Mouse (Mus musculus): ENCODE results near the gene Samd14. TPM values are rescaled to one million over a fixed set of nuclear protein-coding genes. Genes with fewer than 3 reads are reported as not detected.

Gene Samd14
- polyA plus RNA-seq, 1 experiment from 2014 or later, result 33.9 TPM

DNA sequence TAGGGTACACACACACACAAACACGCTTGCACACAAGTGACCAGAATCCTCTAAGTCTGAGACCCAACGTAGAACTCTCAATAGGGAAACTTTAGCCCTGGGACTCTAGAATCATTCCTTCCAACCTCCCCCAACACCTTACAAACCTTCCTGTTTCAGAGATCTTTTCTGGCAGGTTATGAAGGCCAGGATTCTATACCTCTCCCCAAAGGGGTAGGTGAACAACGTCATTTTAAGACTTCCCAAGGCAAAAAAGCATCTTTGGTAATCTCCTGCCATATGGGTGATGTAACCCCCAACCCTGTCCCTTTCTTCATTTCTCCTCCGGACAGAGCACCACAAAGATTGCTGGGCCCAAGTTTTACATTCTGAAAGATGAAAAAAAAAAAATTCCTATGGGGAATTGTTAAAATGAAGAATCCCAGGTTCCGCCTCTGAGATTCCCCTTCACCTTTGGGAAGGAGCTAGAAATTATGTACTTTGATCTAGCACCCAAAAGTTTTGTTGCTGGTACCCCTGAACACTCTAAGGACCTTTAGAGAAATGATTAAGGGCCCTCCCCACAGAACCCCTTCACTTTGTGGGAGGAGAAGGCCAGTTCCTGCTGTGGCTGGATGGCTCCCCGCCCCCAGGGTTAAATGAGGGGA lies 19.5 kb upstream of the Samd14 start:
- Histone ChIP-seq H3K9ac (peak overlapping the region; percentile 94), H3K4me3 (replicated peaks) (peak overlapping the region; percentile 89), H3K36me3 (replicated peaks) (no peaks in the 10 kb centered on the region), H3K27ac (replicated peaks) (peak overlapping the region; percentile 90), H3K4me2 (peak overlapping the region; percentile 97), H3K27me3 (no peaks in the 10 kb centered on the region), H3K4me1 (replicated peaks) (peaks cover 91% of the 10 kb centered on the region), H3K9me3 (replicated peaks) (no peaks in the 10 kb centered on the region)
- no peak for ATAC-seq (ENCODE audit: insufficient read depth)
- 26% methylated on average over 6 of the region's 6 CpGs for WGBS (ENCODE audit: insufficient replicate concordance)

DNA sequence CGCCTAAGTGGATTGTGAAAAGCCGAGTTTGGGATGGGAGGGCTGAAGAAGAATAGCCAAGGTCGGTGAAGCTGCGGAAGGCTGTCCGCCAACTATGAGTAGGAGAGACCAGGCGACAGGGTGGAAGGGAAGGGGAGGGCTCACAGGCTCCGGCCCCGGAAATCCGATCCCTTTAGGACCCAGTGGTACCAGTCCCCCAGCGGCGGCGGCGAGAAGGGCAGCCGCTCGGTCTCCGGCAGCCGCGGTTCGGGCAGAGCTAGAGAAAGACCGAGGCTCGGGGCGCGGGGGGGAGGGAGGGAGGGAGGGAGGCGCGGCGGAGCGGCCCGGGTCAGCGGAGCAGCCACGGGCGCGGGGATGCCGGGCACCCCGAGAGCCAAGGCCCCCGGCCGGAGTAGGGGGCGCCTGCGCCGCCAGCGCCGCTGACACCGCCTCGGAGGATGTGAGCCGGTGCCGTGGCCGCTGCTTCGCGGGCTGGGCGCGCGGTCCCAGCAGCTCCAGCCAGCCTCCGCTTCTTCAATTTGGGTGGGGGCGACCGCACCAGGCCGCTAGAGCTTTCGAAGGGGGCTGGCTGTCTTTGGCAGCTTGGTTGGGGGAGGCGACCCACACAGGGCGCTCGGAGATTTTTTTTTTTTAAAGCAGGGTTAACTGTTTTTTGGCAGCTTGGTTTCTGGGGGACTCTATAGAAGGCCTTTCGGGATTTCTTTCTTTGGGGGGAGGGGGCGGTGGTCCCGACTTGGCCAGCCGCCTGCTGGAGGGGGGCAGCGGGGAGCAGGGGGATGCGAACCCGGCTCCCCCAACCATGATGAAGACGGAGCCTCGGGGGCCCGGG lies 18.7 kb upstream of the Samd14 start, which contains the start of gene Ppp1r9b:
Gene Ppp1r9b, plus strand, starts transcription at position 287 of the 829 bp plus-strand sequence.
- Histone ChIP-seq H3K9ac (peak within 1 kb of the TSS; percentile 94), H3K27ac (replicated peaks) (peak within 1 kb of the TSS; percentile 90), H3K4me3 (replicated peaks) (peak within 1 kb of the TSS; percentile 89), H3K36me3 (replicated peaks) (no peaks in the 10 kb centered on the region), H3K4me1 (replicated peaks) (peaks cover 92% of the 10 kb centered on the region), H3K27me3 (no peaks in the 10 kb centered on the region), H3K9me3 (replicated peaks) (no peaks in the 10 kb centered on the region), H3K4me2 (peak within 1 kb of the TSS; percentile 97)
- WGBS (ENCODE audit: insufficient replicate concordance), result under 1% methylated on average over 56 of the region's 69 CpGs
- ATAC-seq (ENCODE audit: insufficient read depth), result peak; percentile 80

DNA sequence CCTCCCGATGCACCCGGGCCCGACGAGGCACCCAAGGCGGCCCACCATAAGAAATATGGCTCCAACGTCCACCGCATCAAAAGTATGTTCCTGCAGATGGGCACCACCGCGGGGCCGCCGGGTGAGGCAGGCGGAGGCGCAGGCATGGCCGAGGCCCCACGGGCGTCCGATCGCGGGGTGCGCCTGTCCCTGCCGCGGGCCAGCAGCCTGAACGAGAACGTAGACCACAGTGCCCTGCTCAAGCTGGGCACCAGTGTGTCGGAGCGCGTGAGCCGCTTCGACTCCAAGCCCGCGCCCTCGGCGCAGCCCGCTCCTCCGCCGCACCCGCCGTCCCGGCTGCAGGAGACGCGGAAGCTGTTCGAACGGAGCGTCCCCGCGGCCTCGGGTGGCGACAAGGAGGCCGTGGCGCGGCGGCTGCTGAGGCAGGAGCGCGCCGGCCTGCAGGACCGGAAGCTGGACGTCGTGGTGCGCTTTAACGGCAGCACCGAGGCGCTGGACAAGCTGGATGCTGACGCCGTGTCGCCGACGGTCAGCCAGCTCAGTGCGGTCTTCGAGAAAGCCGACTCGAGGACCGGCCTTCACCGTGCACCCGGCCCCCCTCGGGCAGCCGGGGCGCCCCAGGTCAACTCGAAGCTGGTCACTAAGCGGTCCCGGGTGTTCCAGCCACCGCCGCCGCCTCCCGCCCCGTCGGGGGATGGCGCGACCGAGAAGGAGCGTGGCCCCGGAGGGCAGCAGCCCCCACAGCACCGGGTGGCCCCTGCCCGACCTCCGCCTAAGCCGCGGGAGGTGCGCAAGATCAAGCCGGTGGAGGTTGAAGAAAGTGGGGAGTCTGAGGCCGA lies 17.8 kb upstream of the Samd14 start:
- under 1% methylated on average over 99 of the region's 99 CpGs for WGBS (ENCODE audit: insufficient replicate concordance)
- peaks cover 8% of the 10 kb centered on the region for H3K36me3 ChIP-seq (replicated peaks)
- peak overlapping the region; percentile 94 for H3K9ac ChIP-seq
- ATAC-seq (ENCODE audit: insufficient read depth), result peak; percentile 14; the same call in 1 of the 2 replicates
- H3K9me3 ChIP-seq (replicated peaks), result no peaks in the 10 kb centered on the region
- H3K27me3 ChIP-seq, result no peaks in the 10 kb centered on the region
- H3K4me1 ChIP-seq (replicated peaks), result peaks cover 95% of the 10 kb centered on the region
- H3K4me3 ChIP-seq (replicated peaks), result peak overlapping the region; percentile 89
- H3K4me2 ChIP-seq, result peak overlapping the region; percentile 97
- H3K27ac ChIP-seq (replicated peaks), result peak overlapping the region; percentile 90

DNA sequence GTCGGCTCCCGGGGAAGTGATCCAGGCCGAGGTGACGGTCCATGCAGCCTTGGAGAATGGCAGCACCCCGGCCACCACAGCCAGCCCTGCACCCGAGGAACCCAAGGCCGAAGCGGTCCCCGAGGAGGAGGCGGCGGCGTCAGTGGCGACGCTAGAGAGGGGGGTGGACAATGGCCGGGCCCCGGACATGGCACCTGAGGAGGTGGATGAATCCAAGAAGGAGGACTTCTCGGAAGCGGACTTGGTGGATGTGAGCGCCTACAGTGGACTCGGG lies 17.3 kb upstream of the Samd14 start:
- Histone ChIP-seq H3K4me3 (replicated peaks) (peak overlapping the region; percentile 89), H3K9ac (peak overlapping the region; percentile 94), H3K36me3 (replicated peaks) (peaks cover 14% of the 10 kb centered on the region), H3K4me2 (peak overlapping the region; percentile 97), H3K4me1 (replicated peaks) (peaks cover 95% of the 10 kb centered on the region), H3K9me3 (replicated peaks) (no peaks in the 10 kb centered on the region), H3K27me3 (no peaks in the 10 kb centered on the region), H3K27ac (replicated peaks) (peak overlapping the region; percentile 90)
- 0% methylated on average over 20 of the region's 20 CpGs for WGBS (ENCODE audit: insufficient replicate concordance)
- ATAC-seq (ENCODE audit: insufficient read depth), result no peak

DNA sequence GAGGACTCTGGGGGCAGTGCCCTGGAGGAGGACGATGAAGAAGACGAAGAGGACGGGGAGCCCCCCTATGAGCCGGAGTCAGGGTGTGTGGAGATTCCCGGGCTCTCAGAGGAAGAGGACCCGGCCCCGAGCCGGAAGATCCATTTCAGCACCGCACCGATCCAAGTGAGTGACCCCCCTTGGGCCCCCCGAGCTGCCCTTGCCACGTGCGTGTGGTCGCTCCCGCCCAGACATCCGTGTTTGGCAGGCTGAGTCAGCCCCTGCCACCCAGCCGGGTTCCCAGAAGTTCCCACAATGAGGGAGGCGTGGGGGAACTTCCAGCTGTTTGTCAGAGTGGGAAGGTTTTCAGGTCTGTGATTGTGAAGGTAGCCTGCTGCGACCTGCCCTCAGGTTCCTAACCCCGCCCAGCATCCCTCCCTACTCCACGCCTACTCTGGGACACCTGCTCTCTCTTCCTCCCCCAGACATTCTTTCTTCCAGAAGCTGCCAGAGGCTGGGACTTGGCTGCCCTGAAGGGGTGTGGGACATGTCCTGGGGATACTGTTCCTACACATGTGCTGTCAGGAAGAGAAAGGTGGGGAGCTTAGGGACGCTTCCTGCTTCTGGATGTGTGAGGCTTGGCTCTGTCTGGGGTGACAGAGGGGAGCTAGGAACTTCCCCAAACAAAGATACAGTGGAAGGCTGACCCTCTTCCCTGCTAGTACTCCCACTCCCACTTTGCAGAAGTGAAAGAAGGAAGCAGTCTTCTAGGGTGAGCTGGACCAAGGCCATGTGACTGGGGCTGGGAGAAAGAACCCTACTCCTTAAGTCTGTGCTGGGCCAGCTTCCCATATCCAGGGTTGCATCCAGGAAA lies 16.7 kb upstream of the Samd14 start:
- H3K4me3 ChIP-seq (replicated peaks), result peak overlapping the region; percentile 89
- no peaks in the 10 kb centered on the region for H3K27me3 ChIP-seq
- H3K9me3 ChIP-seq (replicated peaks), result no peaks in the 10 kb centered on the region
- peaks cover 95% of the 10 kb centered on the region for H3K4me1 ChIP-seq (replicated peaks)
- WGBS (ENCODE audit: insufficient replicate concordance), result 3% methylated on average over 22 of the region's 22 CpGs
- H3K27ac ChIP-seq (replicated peaks), result peak overlapping the region; percentile 90
- H3K36me3 ChIP-seq (replicated peaks), result peaks cover 17% of the 10 kb centered on the region
- peak overlapping the region; percentile 97 for H3K4me2 ChIP-seq
- no peak for ATAC-seq (ENCODE audit: insufficient read depth)
- H3K9ac ChIP-seq, result peak overlapping the region; percentile 94

DNA sequence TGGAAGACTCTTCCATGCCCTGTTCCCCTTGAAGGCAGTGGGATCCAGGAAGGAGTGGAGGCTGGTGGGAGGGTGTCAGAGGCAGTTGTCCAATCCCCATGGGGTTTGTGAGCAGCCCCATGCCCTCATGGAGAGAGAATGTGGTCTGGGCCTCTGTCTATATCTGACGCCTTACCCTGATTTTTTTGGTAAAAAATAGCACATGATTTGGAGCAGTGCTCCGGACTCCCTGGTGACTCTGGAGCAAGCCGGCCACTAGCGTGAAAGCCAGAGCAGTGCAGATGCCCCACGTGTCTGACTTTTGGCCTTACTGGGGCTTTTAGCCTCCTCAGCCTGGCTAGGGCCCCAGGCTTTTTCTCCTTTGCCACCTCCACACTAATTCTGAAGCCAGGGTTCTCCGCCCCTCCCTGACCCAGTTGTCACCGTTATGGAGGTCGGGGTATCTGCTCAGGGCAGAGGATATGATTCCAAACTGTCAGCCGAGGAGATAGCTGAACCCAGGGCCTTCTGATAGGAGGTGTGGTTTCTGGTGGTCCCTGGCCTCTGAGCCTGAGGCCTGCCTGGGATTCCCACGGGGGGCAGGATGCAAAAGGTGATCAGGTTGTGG lies 15.4 kb upstream of the Samd14 start:
- peak overlapping the region; percentile 90 for H3K27ac ChIP-seq (replicated peaks)
- 19% methylated on average over 10 of the region's 10 CpGs for WGBS (ENCODE audit: insufficient replicate concordance)
- H3K36me3 ChIP-seq (replicated peaks), result peaks cover 31% of the 10 kb centered on the region
- H3K4me1 ChIP-seq (replicated peaks), result peaks cover 95% of the 10 kb centered on the region
- no peaks in the 10 kb centered on the region for H3K9me3 ChIP-seq (replicated peaks)
- H3K9ac ChIP-seq, result peak overlapping the region; percentile 94
- peak overlapping the region; percentile 97 for H3K4me2 ChIP-seq
- H3K4me3 ChIP-seq (replicated peaks), result peak overlapping the region; percentile 89
- no peak for ATAC-seq (ENCODE audit: insufficient read depth)
- H3K27me3 ChIP-seq, result no peaks in the 10 kb centered on the region

DNA sequence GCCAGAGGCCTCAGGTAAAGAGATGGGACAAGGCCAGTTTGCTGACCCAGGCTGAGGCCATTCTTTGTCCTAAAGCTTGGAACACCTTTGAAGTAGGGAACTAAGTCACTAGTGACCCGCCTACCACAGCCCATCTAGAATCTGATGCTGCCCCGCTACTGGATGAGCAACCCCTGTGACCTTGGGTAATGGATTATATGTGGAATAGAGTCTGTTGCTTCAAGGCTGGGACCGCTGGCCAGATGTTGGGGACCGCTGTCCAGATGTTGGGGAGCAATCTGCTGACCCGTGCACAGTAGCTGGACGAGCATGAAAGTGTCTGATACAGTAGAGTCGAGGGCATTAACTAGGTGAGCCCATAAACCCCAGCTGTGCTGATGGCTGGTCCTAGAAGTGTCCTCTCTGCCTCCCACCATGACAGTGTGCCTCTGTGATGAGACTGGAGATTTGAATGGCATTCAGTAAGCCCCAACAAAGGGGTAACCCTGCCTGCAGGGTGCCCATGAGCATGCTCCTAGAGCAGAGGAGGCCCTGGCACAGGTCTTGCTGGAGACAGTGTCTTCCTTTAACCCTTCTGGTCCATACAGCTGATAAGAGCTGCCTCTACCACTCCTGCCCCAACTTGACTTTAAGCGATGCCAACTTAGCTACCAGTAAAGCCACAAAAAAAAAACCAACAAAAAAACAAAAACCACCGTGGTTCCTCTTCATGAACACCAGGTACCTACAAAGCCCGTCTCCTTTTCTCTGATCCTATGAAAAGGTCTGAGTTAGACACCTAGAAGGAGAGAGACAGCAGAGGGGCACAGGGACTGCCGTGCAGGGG lies 14.5 kb upstream of the Samd14 start:
- no peak for ATAC-seq (ENCODE audit: insufficient read depth)
- WGBS (ENCODE audit: insufficient replicate concordance), result 45% methylated on average over 11 of the region's 11 CpGs
- peak overlapping the region; percentile 89 for H3K4me3 ChIP-seq (replicated peaks)

DNA sequence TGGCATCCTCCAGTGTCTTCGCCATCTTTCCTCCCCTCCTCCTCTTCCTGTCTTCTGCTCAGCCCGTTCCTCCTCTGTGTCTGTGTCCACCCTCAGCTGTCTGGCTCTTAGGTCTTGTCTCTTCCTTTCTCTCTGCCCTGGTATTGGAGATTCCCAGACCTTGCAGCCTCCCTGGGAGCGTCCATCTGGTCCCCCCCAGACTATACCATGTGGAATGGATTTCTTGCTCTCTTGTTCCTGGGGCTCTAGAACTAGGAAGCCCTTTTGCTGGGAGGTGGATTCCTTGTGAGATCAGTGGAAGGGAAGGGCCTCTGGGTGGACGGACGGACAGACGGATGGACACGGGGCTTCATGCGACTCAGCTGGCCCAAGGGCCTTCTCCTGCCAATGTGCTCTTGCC lies 13.6 kb upstream of the Samd14 start:
- peak overlapping the region; percentile 90 for H3K27ac ChIP-seq (replicated peaks)
- no peaks in the 10 kb centered on the region for H3K27me3 ChIP-seq
- H3K9ac ChIP-seq, result peak overlapping the region; percentile 94; the same call in 1 of the 2 replicates
- peak overlapping the region; percentile 97 for H3K4me2 ChIP-seq
- H3K4me3 ChIP-seq (replicated peaks), result peak overlapping the region; percentile 89; the same call in 1 of the 2 replicates
- H3K9me3 ChIP-seq (replicated peaks), result no peaks in the 10 kb centered on the region
- ATAC-seq (ENCODE audit: insufficient read depth), result no peak
- WGBS (ENCODE audit: insufficient replicate concordance), result 77% methylated on average over 8 of the region's 8 CpGs
- peaks cover 99% of the 10 kb centered on the region for H3K4me1 ChIP-seq (replicated peaks)
- H3K36me3 ChIP-seq (replicated peaks), result peaks cover 48% of the 10 kb centered on the region

More for the DNA sequence above, 14.5 kb upstream of the Samd14 start:
- no peaks in the 10 kb centered on the region for H3K9me3 ChIP-seq (replicated peaks)
- H3K27ac ChIP-seq (replicated peaks), result peak overlapping the region; percentile 90
- H3K9ac ChIP-seq, result peak overlapping the region; percentile 94
- H3K36me3 ChIP-seq (replicated peaks), result peaks cover 39% of the 10 kb centered on the region
- H3K4me2 ChIP-seq, result peak overlapping the region; percentile 97
- peaks cover 95% of the 10 kb centered on the region for H3K4me1 ChIP-seq (replicated peaks)
- H3K27me3 ChIP-seq, result no peaks in the 10 kb centered on the region

DNA sequence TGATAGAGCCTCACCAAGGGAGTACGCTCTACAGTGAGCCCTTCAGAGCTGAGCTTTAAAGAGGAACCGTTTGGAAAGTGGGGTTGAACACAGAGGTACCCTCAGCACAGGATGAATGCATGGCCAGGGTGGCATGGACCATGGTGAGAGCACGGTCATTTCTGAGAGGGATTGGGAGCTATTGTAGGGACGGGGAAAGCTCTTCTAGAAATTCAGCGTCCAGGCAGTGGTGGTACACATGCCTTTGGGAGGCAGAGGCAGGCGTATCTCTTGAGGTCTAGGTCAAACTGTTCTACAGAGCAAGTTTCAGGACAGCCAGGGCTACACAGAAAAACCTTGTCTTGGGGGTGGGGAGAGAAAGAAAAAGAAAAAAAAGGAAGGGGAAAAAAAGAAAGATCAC lies 12.7 kb upstream of the Samd14 start:
- Histone ChIP-seq H3K36me3 (replicated peaks) (peaks cover 55% of the 10 kb centered on the region), H3K27ac (replicated peaks) (peak overlapping the region; percentile 90), H3K9ac (peak overlapping the region; percentile 61; the same call in 1 of the 2 replicates), H3K27me3 (no peaks in the 10 kb centered on the region), H3K9me3 (replicated peaks) (no peaks in the 10 kb centered on the region), H3K4me1 (replicated peaks) (peaks cover 100% of the 10 kb centered on the region), H3K4me2 (peak overlapping the region; percentile 97), H3K4me3 (replicated peaks) (peak overlapping the region; percentile 56; the same call in 1 of the 2 replicates)
- no peak for ATAC-seq (ENCODE audit: insufficient read depth)
- 55% methylated on average over 6 of the region's 6 CpGs for WGBS (ENCODE audit: insufficient replicate concordance)

Data from liver, embryonic 15.5 days (tissue).